Mouse (Mus musculus) ovary, adult 10 weeks (tissue): ENCODE data around the gene Bsph2. TPM values are rescaled to one million over a fixed set of nuclear protein-coding genes. Genes with fewer than 3 reads are reported as not detected.

Source experiments
- polyA plus RNA-seq: library from polyadenylated mRNA; stranded (reverse); fragments of 350-450 nt; fragmentation: Illumina TruSeq; extraction: RNeasy Lipid Tissue Mini Kit (QIAGEN cat#74804); gene quantifications from one replicate; pipeline ENCODE4 v1.2.3, GENCODE M21; 2014

Bsph2 gene
- polyA plus RNA-seq = not detected

DNA sequence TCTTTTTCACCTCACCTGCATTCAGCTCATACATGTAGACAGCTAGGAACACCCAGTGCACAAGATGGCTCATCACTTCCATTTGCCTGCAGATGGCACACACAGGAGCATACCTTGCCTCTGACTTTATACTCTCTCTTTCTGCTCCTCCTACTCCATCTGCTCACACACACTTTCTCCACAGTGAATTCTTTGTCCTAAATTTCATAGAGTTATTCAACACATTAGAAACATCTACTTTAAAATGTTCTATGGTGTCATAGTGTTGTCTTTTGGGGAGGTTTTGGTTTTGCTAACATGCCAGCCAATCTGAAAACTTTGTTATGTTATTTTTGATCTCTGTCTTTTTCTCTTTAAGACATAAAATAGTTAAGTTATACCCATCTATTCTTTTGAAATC lies at the start of gene Bsph2:
Bsph2 (minus strand) TSS at position 101 of the 400 bp plus-strand sequence.

Other genes starting within 250 kb of the Bsph2 start
- 73.4 TPM for gene Pla2g4c, start 246.4 kb downstream of the Bsph2 start, polyA plus RNA-seq
- not detected for gene Cabp5, start 172.9 kb downstream of the Bsph2 start, polyA plus RNA-seq
- not detected for gene Bsph1, start 120.2 kb downstream of the Bsph2 start, polyA plus RNA-seq
- gene Sult2a5, start 52.9 kb upstream of the Bsph2 start, polyA plus RNA-seq = not detected
- not detected for gene Sult2a2, start 162.4 kb upstream of the Bsph2 start, polyA plus RNA-seq